Mouse (Mus musculus) neural tube, embryonic 15.5 days (tissue): ENCODE measurements around the gene Grin1. TPM values are rescaled to one million over a fixed set of nuclear protein-coding genes. Genes with fewer than 3 reads are reported as not detected.

Experiments used
- ATAC-seq: fragments of 200-750 bp; cut with Nextera tagmentation; 2 replicates; pipeline ENCODE4 v1.8.0; 2017; ENCODE audit warnings: mild to moderate bottlenecking, moderate TSS enrichment, moderate library complexity; ENCODE audit not compliant: low FRiP score
- H3K27ac ChIP-seq: fragments of 300-500 bp; sonication (generic); replicated peaks from 2 replicates; pipeline ENCODE4 v1.5.1; 2015; ENCODE audit warnings: mild to moderate bottlenecking, inconsistent platforms
- H3K27me3 ChIP-seq: fragments of 300-500 bp; sonication (generic); replicated peaks from 2 replicates; pipeline ENCODE4 v1.6.1; 2015; ENCODE audit warnings: inconsistent platforms
- H3K36me3 ChIP-seq: fragments of 300-500 bp; sonication (generic); 2 replicates; pipeline ENCODE4 v1.6.1; 2015; ENCODE audit warnings: inconsistent platforms
- H3K4me1 ChIP-seq: fragments of 300-500 bp; sonication (generic); 2 replicates; pipeline ENCODE4 v1.6.1; 2015; ENCODE audit warnings: inconsistent platforms
- H3K4me2 ChIP-seq: fragments of 300-500 bp; sonication (generic); 2 replicates; pipeline ENCODE4 v1.6.1; 2015; ENCODE audit warnings: inconsistent platforms, mild to moderate bottlenecking, moderate library complexity
- H3K4me3 ChIP-seq: fragments of 300-500 bp; sonication (generic); replicated peaks from 2 replicates; pipeline ENCODE4 v1.5.1; 2015; ENCODE audit warnings: mild to moderate bottlenecking, inconsistent platforms
- H3K9ac ChIP-seq: fragments of 300-500 bp; sonication (generic); replicated peaks from 2 replicates; pipeline ENCODE4 v1.6.1; 2015; ENCODE audit warnings: mild to moderate bottlenecking, inconsistent platforms
- H3K9me3 ChIP-seq: fragments of 300-500 bp; sonication (generic); replicated peaks from 2 replicates; pipeline ENCODE4 v1.6.1; 2016; ENCODE audit warnings: inconsistent platforms
- WGBS: fragments of 180-500 bp; shearing (Covaris S2); methylation state at CpG from one replicate; pipeline ENCODE4 v1.1.7; 2015; ENCODE audit warnings: mixed read lengths; 5-methylcytosine and 5-hydroxymethylcytosine counted together
- polyA plus RNA-seq: library from polyadenylated mRNA; unstranded; fragments of >200 nt; fragmentation: Nextera tagmentation; extraction: Ambion mirVana; gene quantifications from 2 replicates; pipeline ENCODE4 v1.2.1, GENCODE M21; 2015

The Grin1 gene
- polyA plus RNA-seq, 1 experiment from 2014 or later: 68.4 TPM

- H3K4me1 ChIP-seq: 0 out of 2 replicates have a peak, but pooled peaks cover 2% of the 10 kb centered on the region
- 98% methylated on average over 4 of the region's 4 CpGs for WGBS
- no peak for ATAC-seq
Measured at GRCm38 (mm10) chr2:25349499-25349898, 30.5 kb upstream of the Grin1 start.

GRCm38 (mm10) chr2:25348162-25348561 lies 29.2 kb upstream of the Grin1 start:
- no peaks in the 10 kb centered on the region for H3K27me3 ChIP-seq
- no peak overlapping the region for H3K4me3 ChIP-seq
- WGBS: 92% methylated on average over 7 of the region's 7 CpGs
- no peak overlapping the region for H3K27ac ChIP-seq
- H3K9ac ChIP-seq: no peak overlapping the region
- H3K4me1 ChIP-seq: no peaks in the 10 kb centered on the region
- peaks cover 95% of the 10 kb centered on the region for H3K36me3 ChIP-seq
- no peak overlapping the region for H3K4me2 ChIP-seq
- ATAC-seq: no peak
- no peaks in the 10 kb centered on the region for H3K9me3 ChIP-seq

More at GRCm38 (mm10) chr2:25349499-25349898, 30.5 kb upstream of the Grin1 start:
- Histone ChIP-seq H3K36me3 (peaks cover 89% of the 10 kb centered on the region), H3K27ac (no peak overlapping the region), H3K4me3 (no peak overlapping the region), H3K4me2 (no peak overlapping the region), H3K9ac (no peak overlapping the region), H3K9me3 (no peaks in the 10 kb centered on the region), H3K27me3 (no peaks in the 10 kb centered on the region)

- no peak overlapping the region for H3K4me2 ChIP-seq
- no peak overlapping the region for H3K9ac ChIP-seq
- H3K27me3 ChIP-seq: no peaks in the 10 kb centered on the region
- peaks cover 20% of the 10 kb centered on the region for H3K4me1 ChIP-seq
- no peak overlapping the region for H3K27ac ChIP-seq
- peaks cover 84% of the 10 kb centered on the region for H3K36me3 ChIP-seq
- WGBS: 95% methylated on average over 6 of the region's 6 CpGs
- ATAC-seq: no peak
- no peaks in the 10 kb centered on the region for H3K9me3 ChIP-seq
- H3K4me3 ChIP-seq: no peak overlapping the region
Measured at GRCm38 (mm10) chr2:25338303-25338702, 19.3 kb upstream of the Grin1 start.

GRCm38 (mm10) chr2:25333569-25333968 lies 14.6 kb upstream of the Grin1 start:
- H3K27me3 ChIP-seq: no peaks in the 10 kb centered on the region
- peak overlapping the region; percentile 72 for H3K4me3 ChIP-seq
- H3K4me2 ChIP-seq: peak overlapping the region; percentile 82
- peaks cover 47% of the 10 kb centered on the region for H3K36me3 ChIP-seq
- 83% methylated on average over 2 of the region's 2 CpGs for WGBS
- H3K4me1 ChIP-seq: peaks cover 33% of the 10 kb centered on the region
- H3K9ac ChIP-seq: peak overlapping the region; percentile 79
- ATAC-seq: no peak
- H3K9me3 ChIP-seq: no peaks in the 10 kb centered on the region
- H3K27ac ChIP-seq: no peak overlapping the region

GRCm38 (mm10) chr2:25332286-25333160 lies 13.5 kb upstream of the Grin1 start, which contains the start of gene Man1b1:
Gene Man1b1, plus strand, starts transcription at chr2:25332338.
- Histone ChIP-seq H3K27me3 (no peaks in the 10 kb centered on the region), H3K27ac (peak within 1 kb of the TSS; percentile 86), H3K4me2 (peak within 1 kb of the TSS; percentile 82), H3K4me3 (peak within 1 kb of the TSS; percentile 72), H3K9ac (peak within 1 kb of the TSS; percentile 79), H3K4me1 (peaks cover 33% of the 10 kb centered on the region), H3K9me3 (no peaks in the 10 kb centered on the region), H3K36me3 (peaks cover 36% of the 10 kb centered on the region)
- ATAC-seq: peak; percentile 99
- WGBS: under 1% methylated on average over 76 of the region's 78 CpGs

GRCm38 (mm10) chr2:25331470-25331869 lies 12.5 kb upstream of the Grin1 start:
- Histone ChIP-seq H3K36me3 (peaks cover 26% of the 10 kb centered on the region), H3K27ac (no peak overlapping the region), H3K27me3 (no peaks in the 10 kb centered on the region; the same call in 1 of the 2 replicates), H3K9ac (peak overlapping the region; percentile 67; the same call in 1 of the 2 replicates), H3K9me3 (no peaks in the 10 kb centered on the region), H3K4me3 (peak overlapping the region; percentile 72), H3K4me1 (peaks cover 33% of the 10 kb centered on the region), H3K4me2 (peak overlapping the region; percentile 77)
- no peak for ATAC-seq
- WGBS: 60% methylated on average over 9 of the region's 9 CpGs

- no peak for ATAC-seq
- 30% methylated on average over 7 of the region's 7 CpGs for WGBS
- Histone ChIP-seq H3K9me3 (no peaks in the 10 kb centered on the region), H3K4me2 (no peak overlapping the region), H3K4me1 (peaks cover 14% of the 10 kb centered on the region), H3K27me3 (no peaks in the 10 kb centered on the region; the same call in 1 of the 2 replicates), H3K36me3 (no peaks in the 10 kb centered on the region), H3K9ac (no peak overlapping the region), H3K27ac (no peak overlapping the region), H3K4me3 (no peak overlapping the region)
Measured at GRCm38 (mm10) chr2:25328440-25328839, 9.5 kb upstream of the Grin1 start.

- Histone ChIP-seq H3K9ac (no peak overlapping the region), H3K4me1 (peaks cover under 1% of the 10 kb centered on the region; the same call in 1 of the 2 replicates), H3K27me3 (peaks cover 18% of the 10 kb centered on the region), H3K4me3 (no peak overlapping the region), H3K4me2 (no peak overlapping the region), H3K9me3 (no peaks in the 10 kb centered on the region), H3K36me3 (no peaks in the 10 kb centered on the region), H3K27ac (no peak overlapping the region)
- no peak for ATAC-seq
- WGBS: 83% methylated on average over 2 of the region's 2 CpGs
Measured at GRCm38 (mm10) chr2:25326036-25326435, 7.0 kb upstream of the Grin1 start.

GRCm38 (mm10) chr2:25320084-25320483 lies 1.1 kb upstream of the Grin1 start:
- 35% methylated on average over 2 of the region's 2 CpGs for WGBS
- Histone ChIP-seq H3K9me3 (no peaks in the 10 kb centered on the region), H3K27ac (no peak overlapping the region), H3K27me3 (peaks cover 52% of the 10 kb centered on the region), H3K36me3 (peaks cover 6% of the 10 kb centered on the region), H3K4me2 (no peak overlapping the region), H3K9ac (no peak overlapping the region), H3K4me3 (no peak overlapping the region), H3K4me1 (peaks cover 27% of the 10 kb centered on the region)
- no peak for ATAC-seq

- WGBS: 4% methylated on average over 31 of the region's 31 CpGs
- H3K9ac ChIP-seq: peak overlapping the region; percentile 69
- ATAC-seq: peak; percentile 72
- no peaks in the 10 kb centered on the region for H3K9me3 ChIP-seq
- H3K4me3 ChIP-seq: peak overlapping the region; percentile 66
- peak overlapping the region; percentile 92 for H3K27ac ChIP-seq
- H3K36me3 ChIP-seq: peaks cover 20% of the 10 kb centered on the region
- H3K4me1 ChIP-seq: peaks cover 27% of the 10 kb centered on the region
- peak overlapping the region; percentile 72 for H3K4me2 ChIP-seq
- H3K27me3 ChIP-seq: peaks cover 69% of the 10 kb centered on the region
Measured at GRCm38 (mm10) chr2:25318119-25318966, 644 bp downstream of the Grin1 start.

- WGBS: 7% methylated on average over 11 of the region's 11 CpGs
- Histone ChIP-seq H3K4me2 (no peak overlapping the region), H3K36me3 (peaks cover 82% of the 10 kb centered on the region), H3K27ac (no peak overlapping the region), H3K9ac (no peak overlapping the region), H3K4me3 (no peak overlapping the region), H3K9me3 (no peaks in the 10 kb centered on the region), H3K4me1 (peaks cover 4% of the 10 kb centered on the region; the same call in 1 of the 2 replicates), H3K27me3 (peaks cover 94% of the 10 kb centered on the region)
- no peak for ATAC-seq
Measured at GRCm38 (mm10) chr2:25311491-25311891, 7.5 kb downstream of the Grin1 start.
